Mouse (Mus musculus): ENCODE results near the gene Cap1. TPM values are rescaled to one million over a fixed set of nuclear protein-coding genes. Genes with fewer than 3 reads are reported as not detected.
A peak's percentile ranks its signal among the peaks of the same experiment; 100 is the strongest.

The Cap1 gene
- polyA plus RNA-seq, 1 experiment from 2014 or later = 69.4 TPM

DNA sequence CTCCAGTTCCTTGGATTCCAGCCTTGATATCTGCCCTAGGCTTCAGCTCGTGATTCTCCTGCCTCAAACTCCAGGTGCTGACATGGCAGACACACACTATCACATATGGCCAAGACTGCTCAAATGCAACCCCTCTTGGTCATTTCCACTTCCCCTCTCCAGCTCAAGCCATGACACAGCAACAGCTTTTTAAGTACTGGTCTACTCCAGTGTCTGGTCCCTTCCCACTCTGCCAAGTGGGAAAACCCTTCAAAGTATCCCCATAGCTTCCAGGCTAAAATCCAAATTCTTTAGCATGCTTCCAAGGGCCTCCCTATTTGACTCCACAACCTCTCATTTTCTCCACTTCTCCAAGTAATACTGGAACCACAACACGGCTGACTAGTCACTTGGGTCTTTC lies 1.8 kb downstream of the Cap1 start:
- H3K27ac ChIP-seq = no peak overlapping the region

DNA sequence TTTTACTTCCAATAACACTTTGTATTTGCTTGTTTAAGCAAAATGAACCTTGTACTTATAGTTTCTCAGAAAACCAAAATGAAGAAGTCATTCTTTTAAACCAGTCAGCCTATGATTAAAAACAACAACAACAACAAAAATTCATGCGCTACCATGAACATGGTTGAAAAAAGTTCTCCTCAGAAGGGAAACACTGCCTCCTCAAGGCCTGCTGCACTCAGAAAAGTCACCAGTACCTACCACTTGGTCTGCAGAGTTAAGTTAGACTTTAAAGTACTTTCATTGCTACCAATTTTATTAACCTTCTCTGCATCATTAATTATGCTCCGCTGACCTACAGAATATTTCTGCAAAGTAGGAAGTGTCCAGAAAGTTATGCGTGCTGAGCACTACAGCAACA lies 2.6 kb downstream of the Cap1 start:
- no peak overlapping the region for H3K27ac ChIP-seq
- H3K9me3 ChIP-seq = no peaks in the 10 kb centered on the region
- H3K27me3 ChIP-seq (replicated peaks) = no peaks in the 10 kb centered on the region
- no peak overlapping the region for H3K4me2 ChIP-seq
- ATAC-seq (replicated peaks) = no peak
- H3K9ac ChIP-seq = no peak overlapping the region
- no peak overlapping the region for H3K4me3 ChIP-seq
- 95% methylated on average over 3 of the region's 3 CpGs for WGBS
- H3K36me3 ChIP-seq (replicated peaks) = no peaks in the 10 kb centered on the region
- H3K4me1 ChIP-seq = peaks cover 36% of the 10 kb centered on the region

More for the DNA sequence above, 1.8 kb downstream of the Cap1 start:
- Histone ChIP-seq H3K4me1 (peaks cover 36% of the 10 kb centered on the region), H3K27me3 (replicated peaks) (no peaks in the 10 kb centered on the region), H3K9me3 (no peaks in the 10 kb centered on the region), H3K4me3 (0 out of 2 replicates have a peak overlapping the region, but pooled peaks have one; percentile 80), H3K9ac (no peak overlapping the region; the same call in 1 of the 2 replicates), H3K36me3 (replicated peaks) (no peaks in the 10 kb centered on the region), H3K4me2 (peak overlapping the region; percentile 90; the same call in 1 of the 2 replicates)
- ATAC-seq (replicated peaks) = no peak
- 85% methylated on average over 2 of the region's 2 CpGs for WGBS

DNA sequence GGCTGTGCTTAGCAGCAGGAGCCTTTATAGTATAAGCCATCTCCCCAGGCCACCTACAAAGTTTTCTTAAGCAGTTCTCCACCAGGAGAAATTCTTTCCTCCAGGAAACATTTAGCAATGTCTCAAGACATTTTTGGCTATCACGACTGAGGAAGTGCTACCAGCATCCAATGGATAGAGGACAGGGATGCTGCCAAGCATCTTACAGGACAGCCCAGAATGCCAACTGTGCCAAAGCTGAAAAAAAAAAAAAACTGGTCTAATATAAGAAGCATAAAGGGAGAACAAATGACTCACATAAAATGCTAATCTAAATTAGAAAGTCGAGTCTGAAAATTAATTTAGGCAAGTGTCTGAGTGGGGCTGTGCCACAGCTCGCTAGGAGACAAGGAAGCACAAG lies 3.3 kb downstream of the Cap1 start:
- no peak overlapping the region for H3K4me2 ChIP-seq
- no peaks in the 10 kb centered on the region for H3K9me3 ChIP-seq
- WGBS = 81% methylated on average over 3 of the region's 3 CpGs
- ATAC-seq (replicated peaks) = no peak
- H3K27me3 ChIP-seq (replicated peaks) = no peaks in the 10 kb centered on the region
- H3K4me3 ChIP-seq = no peak overlapping the region
- peaks cover 36% of the 10 kb centered on the region for H3K4me1 ChIP-seq
- H3K9ac ChIP-seq = no peak overlapping the region
- no peaks in the 10 kb centered on the region for H3K36me3 ChIP-seq (replicated peaks)
- no peak overlapping the region for H3K27ac ChIP-seq

DNA sequence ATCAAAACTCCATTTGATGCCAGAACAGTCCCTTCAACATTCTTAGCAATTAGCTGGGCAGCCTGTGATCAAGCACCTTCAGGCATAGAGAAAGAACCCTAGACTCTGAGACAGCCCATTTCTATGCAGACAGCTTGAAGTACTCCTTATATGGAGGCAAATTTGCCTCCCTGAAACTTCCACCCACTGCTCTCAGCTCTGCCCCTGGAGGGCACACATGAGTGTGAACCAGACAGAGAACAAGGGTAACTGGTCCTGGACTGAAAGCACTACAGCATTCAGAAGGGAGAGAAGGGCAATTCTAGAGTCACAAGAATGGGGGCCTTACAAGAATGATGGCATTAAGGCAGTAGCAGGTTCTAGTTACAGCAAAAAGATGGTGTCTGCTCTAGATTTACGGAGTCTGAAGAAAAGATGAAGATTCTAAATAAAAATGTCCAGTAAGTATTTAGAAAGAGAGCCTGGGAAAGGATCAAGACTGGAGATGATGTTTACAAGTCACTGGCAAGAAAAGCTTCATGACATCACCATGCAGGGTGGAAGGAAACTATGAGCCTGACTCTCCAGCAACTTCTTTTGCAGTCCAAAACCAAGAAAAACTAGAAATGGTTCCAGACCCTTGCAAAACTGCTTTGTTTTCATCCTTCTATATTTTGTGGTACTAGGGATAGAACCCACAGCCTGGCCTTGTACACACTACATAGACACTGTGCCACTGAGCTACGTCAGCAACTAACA lies 7.4 kb downstream of the Cap1 start:
- Histone ChIP-seq H3K27ac (no peak overlapping the region), H3K4me1 (peaks cover 10% of the 10 kb centered on the region), H3K9ac (no peak overlapping the region), H3K27me3 (replicated peaks) (no peaks in the 10 kb centered on the region), H3K4me3 (no peak overlapping the region), H3K36me3 (replicated peaks) (no peaks in the 10 kb centered on the region), H3K9me3 (no peaks in the 10 kb centered on the region), H3K4me2 (no peak overlapping the region)
- 96% methylated on average over 2 of the region's 2 CpGs for WGBS
- no peak for ATAC-seq (replicated peaks)

DNA sequence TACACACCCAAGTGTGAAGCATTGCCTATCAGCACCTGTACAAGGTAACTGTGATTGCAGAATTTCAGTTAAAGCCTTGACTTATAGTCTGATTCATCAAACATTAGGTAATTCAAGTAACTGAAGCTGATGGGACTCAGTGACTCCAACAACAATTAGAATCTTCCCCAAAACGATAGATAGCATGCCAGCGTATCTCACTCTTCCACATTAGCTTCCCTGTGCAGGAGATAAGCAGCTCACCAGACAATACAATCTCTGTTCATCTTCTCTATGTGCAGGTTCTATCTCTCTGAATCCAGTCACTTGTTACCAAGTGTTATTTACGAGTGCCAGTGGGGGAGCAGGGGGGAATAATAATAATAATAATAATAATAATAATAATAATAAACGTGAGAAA lies 12.3 kb downstream of the Cap1 start:
- Histone ChIP-seq H3K9ac (no peak overlapping the region), H3K27ac (no peak overlapping the region), H3K4me2 (no peak overlapping the region), H3K36me3 (replicated peaks) (peaks cover 34% of the 10 kb centered on the region; the same call in 1 of the 2 replicates), H3K4me3 (no peak overlapping the region), H3K27me3 (replicated peaks) (no peaks in the 10 kb centered on the region), H3K4me1 (no peaks in the 10 kb centered on the region), H3K9me3 (no peaks in the 10 kb centered on the region)
- 93% methylated on average over 4 of the region's 4 CpGs for WGBS
- no peak for ATAC-seq (replicated peaks)

DNA sequence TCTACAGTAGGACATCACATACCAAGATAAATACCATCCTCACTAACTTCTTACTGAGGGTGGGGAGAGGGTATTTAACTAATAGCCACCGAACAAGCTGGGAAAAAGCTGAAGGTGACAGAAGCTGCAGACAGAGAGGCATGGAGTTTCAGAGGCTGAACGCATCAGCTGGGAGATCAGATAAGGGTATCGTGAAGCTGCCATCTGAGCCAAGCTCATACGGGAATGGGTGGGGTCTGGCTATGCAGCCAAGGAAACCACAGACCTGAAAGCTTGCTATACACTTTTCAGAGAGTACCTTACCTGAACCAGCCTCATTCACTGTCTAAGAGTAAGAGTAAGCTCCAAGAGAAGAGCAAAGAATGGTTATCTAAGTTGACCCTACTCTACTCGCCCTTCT lies 12.9 kb downstream of the Cap1 start:
- Histone ChIP-seq H3K36me3 (replicated peaks) (peaks cover 39% of the 10 kb centered on the region; the same call in 1 of the 2 replicates), H3K27ac (no peak overlapping the region), H3K4me3 (no peak overlapping the region), H3K27me3 (replicated peaks) (no peaks in the 10 kb centered on the region), H3K4me1 (no peaks in the 10 kb centered on the region), H3K4me2 (no peak overlapping the region), H3K9me3 (no peaks in the 10 kb centered on the region), H3K9ac (no peak overlapping the region)
- no peak for ATAC-seq (replicated peaks)
- 88% methylated on average over 5 of the region's 5 CpGs for WGBS

DNA sequence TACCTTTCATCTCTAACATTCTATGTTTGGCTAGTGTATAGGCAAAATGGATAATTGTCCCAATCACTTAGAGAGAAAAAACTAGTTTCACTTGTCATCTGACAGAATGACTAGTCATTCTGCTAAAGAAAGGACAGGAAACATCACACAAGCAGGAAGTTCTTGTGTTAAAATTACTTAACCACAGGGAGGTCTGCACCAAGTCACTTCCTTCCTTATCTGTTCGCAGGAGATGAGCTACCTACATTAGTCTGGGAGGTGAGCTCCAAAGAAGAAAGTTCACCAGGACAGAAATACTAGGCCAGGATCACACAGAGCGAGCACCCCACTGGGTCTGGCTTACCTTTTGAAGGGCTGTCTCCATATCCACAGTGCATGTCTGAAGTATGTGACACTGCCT lies 13.9 kb downstream of the Cap1 start:
- H3K4me3 ChIP-seq = no peak overlapping the region
- H3K4me1 ChIP-seq = no peaks in the 10 kb centered on the region
- H3K27ac ChIP-seq = no peak overlapping the region
- H3K9me3 ChIP-seq = no peaks in the 10 kb centered on the region
- no peak for ATAC-seq (replicated peaks)
- H3K9ac ChIP-seq = no peak overlapping the region
- no peaks in the 10 kb centered on the region for H3K27me3 ChIP-seq (replicated peaks)
- 88% methylated on average over 2 of the region's 2 CpGs for WGBS
- no peak overlapping the region for H3K4me2 ChIP-seq
- H3K36me3 ChIP-seq (replicated peaks) = peaks cover 43% of the 10 kb centered on the region; the same call in 1 of the 2 replicates

DNA sequence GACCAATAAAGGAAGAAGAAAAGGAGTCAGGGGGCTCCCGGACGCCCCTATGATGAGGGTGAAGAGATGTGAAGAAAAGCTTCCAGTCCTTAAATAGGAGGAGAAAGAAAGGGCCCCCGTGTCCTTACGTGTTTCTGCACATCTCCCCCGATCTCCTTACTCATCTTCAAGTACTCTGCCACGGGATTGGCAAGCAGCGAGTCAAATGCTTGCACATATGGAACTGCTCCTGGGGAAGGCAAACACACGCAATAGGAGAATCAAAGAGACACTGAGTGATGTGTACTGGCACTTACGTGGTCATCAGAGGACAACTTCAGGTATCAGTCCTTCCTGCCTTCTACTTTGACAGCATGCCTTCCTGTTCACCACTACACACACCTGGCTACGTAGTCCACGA lies 14.6 kb downstream of the Cap1 start:
- Histone ChIP-seq H3K4me1 (no peaks in the 10 kb centered on the region), H3K9me3 (no peaks in the 10 kb centered on the region), H3K4me2 (no peak overlapping the region), H3K9ac (no peak overlapping the region), H3K27me3 (replicated peaks) (no peaks in the 10 kb centered on the region), H3K27ac (no peak overlapping the region), H3K4me3 (no peak overlapping the region), H3K36me3 (replicated peaks) (peaks cover 48% of the 10 kb centered on the region)
- WGBS = 94% methylated on average over 11 of the region's 11 CpGs
- no peak for ATAC-seq (replicated peaks)

DNA sequence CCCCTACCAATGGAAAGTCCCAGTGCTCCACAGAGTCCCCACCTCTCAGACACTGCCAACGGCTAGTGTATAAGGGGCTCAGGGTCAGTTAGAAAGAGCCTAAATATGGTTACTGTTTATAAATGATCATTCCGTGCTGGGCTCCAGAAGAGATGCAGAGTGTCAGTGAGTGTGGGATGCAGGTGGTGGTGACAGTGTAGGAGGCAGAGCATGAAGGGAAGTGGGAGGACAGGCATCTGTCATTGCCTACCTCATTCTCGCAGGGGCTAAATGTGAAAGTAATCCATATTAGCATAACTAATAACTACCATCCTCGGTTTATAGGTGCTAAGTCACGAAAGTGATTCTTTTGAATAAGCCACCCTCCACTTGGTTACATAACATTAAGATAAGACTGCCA lies 15.1 kb downstream of the Cap1 start:
- WGBS = 88% methylated on average over 5 of the region's 5 CpGs
- peaks cover 54% of the 10 kb centered on the region for H3K36me3 ChIP-seq (replicated peaks)

DNA sequence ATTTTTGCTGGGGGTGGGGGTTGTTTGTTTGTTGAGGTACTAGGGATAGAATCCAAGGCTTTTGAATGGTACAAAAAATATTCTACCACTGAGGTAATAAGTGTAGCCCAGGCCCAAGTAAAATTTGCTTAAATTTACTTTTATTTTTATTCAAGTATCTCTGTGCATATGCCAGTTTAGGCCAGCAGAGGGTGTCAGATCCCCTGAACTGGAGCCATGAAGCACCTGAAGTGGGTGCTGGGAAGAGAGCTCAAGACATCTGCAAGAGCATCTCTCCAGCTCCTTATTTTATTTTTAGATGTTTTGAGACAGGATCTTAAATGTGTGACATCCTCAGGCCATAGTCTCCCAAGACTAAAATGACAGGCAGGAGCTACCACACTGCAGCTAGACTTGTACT lies 15.8 kb downstream of the Cap1 start:
- Histone ChIP-seq H3K9ac (no peak overlapping the region), H3K9me3 (no peaks in the 10 kb centered on the region), H3K4me2 (no peak overlapping the region), H3K27ac (no peak overlapping the region), H3K27me3 (replicated peaks) (no peaks in the 10 kb centered on the region), H3K4me3 (no peak overlapping the region), H3K4me1 (no peaks in the 10 kb centered on the region), H3K36me3 (replicated peaks) (peaks cover 61% of the 10 kb centered on the region)
- no peak for ATAC-seq (replicated peaks)

More for the DNA sequence above, 15.1 kb downstream of the Cap1 start:
- Histone ChIP-seq H3K27me3 (replicated peaks) (no peaks in the 10 kb centered on the region), H3K9me3 (no peaks in the 10 kb centered on the region), H3K4me1 (no peaks in the 10 kb centered on the region), H3K4me2 (no peak overlapping the region), H3K9ac (no peak overlapping the region), H3K27ac (no peak overlapping the region), H3K4me3 (no peak overlapping the region)
- no peak for ATAC-seq (replicated peaks)

DNA sequence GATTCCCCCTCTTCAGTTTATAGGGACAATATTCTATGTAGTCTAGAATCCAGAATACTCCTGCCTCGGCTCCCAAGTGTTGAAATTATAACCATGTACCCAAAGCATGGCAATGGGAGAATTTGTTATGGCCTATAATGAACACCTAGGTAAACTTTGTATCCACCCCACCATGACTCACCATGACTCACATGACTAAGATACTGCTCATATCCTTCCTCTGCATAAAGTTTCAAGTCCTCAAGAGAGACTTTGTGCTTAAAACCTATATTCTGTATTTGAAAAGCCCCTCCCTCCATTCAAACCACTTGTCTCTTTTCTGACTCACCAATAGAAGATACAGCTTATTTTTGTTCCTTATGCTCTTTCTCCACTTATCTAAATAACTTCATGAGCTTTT lies 17.8 kb downstream of the Cap1 start:
- H3K4me3 ChIP-seq = no peak overlapping the region
- no peak for ATAC-seq (replicated peaks)
- no peaks in the 10 kb centered on the region for H3K4me1 ChIP-seq
- 91% methylated on average over 1 of the region's 1 CpGs for WGBS
- peaks cover 78% of the 10 kb centered on the region for H3K36me3 ChIP-seq (replicated peaks)
- H3K27ac ChIP-seq = no peak overlapping the region
- no peak overlapping the region for H3K4me2 ChIP-seq
- no peaks in the 10 kb centered on the region for H3K27me3 ChIP-seq (replicated peaks)
- no peaks in the 10 kb centered on the region for H3K9me3 ChIP-seq
- no peak overlapping the region for H3K9ac ChIP-seq

DNA sequence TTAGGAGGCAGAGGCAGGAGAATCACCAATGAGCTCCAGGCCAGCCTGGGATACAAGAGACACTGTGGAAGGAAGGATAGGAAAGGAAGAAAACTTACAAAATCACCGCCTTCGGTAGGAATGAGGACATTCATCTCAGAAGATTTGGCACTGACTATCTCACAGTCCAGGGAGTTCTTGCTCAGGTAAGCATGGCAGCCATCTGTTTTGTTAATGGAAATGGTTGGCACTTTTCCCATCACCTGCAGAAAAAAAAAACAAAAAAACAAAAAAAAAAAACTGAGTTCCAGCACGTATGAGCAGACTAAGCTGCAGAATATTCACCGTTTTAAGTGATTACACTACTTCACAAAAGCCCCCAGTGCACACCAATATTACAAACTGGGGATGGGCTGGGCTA lies 24.0 kb downstream of the Cap1 start:
- no peak for ATAC-seq (replicated peaks)
- Histone ChIP-seq H3K9ac (no peak overlapping the region), H3K4me3 (no peak overlapping the region), H3K4me2 (no peak overlapping the region), H3K4me1 (no peaks in the 10 kb centered on the region), H3K27me3 (replicated peaks) (no peaks in the 10 kb centered on the region), H3K36me3 (replicated peaks) (peaks cover 81% of the 10 kb centered on the region), H3K27ac (no peak overlapping the region), H3K9me3 (no peaks in the 10 kb centered on the region)
- WGBS = 93% methylated on average over 4 of the region's 4 CpGs

DNA sequence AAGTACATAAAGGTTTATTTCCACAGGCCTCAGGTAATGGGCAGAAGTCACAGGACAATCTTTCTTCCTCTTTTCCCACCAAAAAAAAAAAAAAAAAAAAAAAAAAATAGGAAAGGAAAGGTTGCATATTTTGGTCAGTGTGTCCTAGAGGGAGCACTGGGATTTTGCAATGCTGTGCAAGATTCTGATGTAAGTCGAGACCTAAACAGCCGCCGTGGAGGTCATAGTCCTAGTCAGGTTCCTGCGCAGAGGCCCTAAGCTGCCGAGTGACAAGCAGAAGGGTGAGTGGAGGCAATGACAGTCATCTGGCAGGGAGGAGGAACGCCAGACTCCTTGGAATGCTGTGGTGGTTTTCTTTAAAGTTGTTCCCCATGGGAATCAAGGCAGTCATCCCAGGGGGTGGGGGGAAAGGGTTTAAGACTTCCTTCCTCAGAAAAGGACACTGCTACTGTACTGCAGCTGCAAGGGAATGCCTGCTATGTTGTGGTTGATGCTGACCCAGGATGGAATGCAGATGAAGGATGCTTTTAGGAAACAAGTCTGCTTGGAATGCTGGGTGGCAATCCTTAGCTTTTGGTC lies 26.7 kb downstream of the Cap1 start:
- 75% methylated on average over 6 of the region's 6 CpGs for WGBS
- no peak for ATAC-seq (replicated peaks)
- H3K9me3 ChIP-seq = no peaks in the 10 kb centered on the region
- no peak overlapping the region for H3K4me3 ChIP-seq
- no peak overlapping the region for H3K27ac ChIP-seq
- H3K4me2 ChIP-seq = no peak overlapping the region
- H3K27me3 ChIP-seq (replicated peaks) = no peaks in the 10 kb centered on the region
- peaks cover 81% of the 10 kb centered on the region for H3K36me3 ChIP-seq (replicated peaks)
- no peak overlapping the region for H3K9ac ChIP-seq
- H3K4me1 ChIP-seq = no peaks in the 10 kb centered on the region

Data from midbrain, embryonic 15.5 days (tissue).